Mouse (Mus musculus) limb, embryonic 13.5 days (tissue): Measurements from ENCODE around the gene Cpvl. TPM values are rescaled to one million over a fixed set of nuclear protein-coding genes. Genes with fewer than 3 reads are reported as not detected.

Experiments
- ATAC-seq: fragments of 200-750 bp; cut with Nextera tagmentation; 2 replicates; pipeline ENCODE4 v1.8.0; 2017; ENCODE audit warnings: low read depth, moderate number of reproducible peaks, moderate TSS enrichment; ENCODE audit not compliant: low FRiP score
- H3K27ac ChIP-seq: fragments of 300-500 bp; sonication (generic); 2 replicates; pipeline ENCODE4 v1.5.1; 2015; ENCODE audit warnings: inconsistent platforms, mild to moderate bottlenecking, moderate library complexity
- H3K27me3 ChIP-seq: fragments of 300-500 bp; sonication (generic); 2 replicates; pipeline ENCODE4 v1.6.1; 2015; ENCODE audit warnings: mild to moderate bottlenecking, inconsistent platforms
- H3K36me3 ChIP-seq: fragments of 300-500 bp; sonication (generic); 2 replicates; pipeline ENCODE4 v1.6.1; 2015; ENCODE audit warnings: inconsistent platforms, mild to moderate bottlenecking, moderate library complexity
- H3K4me1 ChIP-seq: fragments of 300-500 bp; sonication (generic); 2 replicates; pipeline ENCODE4 v1.6.1; 2015; ENCODE audit warnings: inconsistent platforms
- H3K4me2 ChIP-seq: fragments of 300-500 bp; sonication (generic); replicated peaks from 2 replicates; pipeline ENCODE4 v1.6.1; 2015; ENCODE audit warnings: inconsistent platforms, mild to moderate bottlenecking, moderate library complexity
- H3K4me3 ChIP-seq: fragments of 300-500 bp; sonication (generic); 2 replicates; pipeline ENCODE4 v1.5.1; 2015; ENCODE audit warnings: moderate library complexity, mild to moderate bottlenecking, inconsistent platforms
- H3K9ac ChIP-seq: fragments of 300-500 bp; sonication (generic); 2 replicates; pipeline ENCODE4 v1.6.1; 2015; ENCODE audit warnings: mild to moderate bottlenecking, inconsistent platforms
- H3K9me3 ChIP-seq: fragments of 300-500 bp; sonication (generic); 2 replicates; pipeline ENCODE4 v1.6.1; 2016; ENCODE audit warnings: inconsistent platforms
- WGBS: fragments of 180-500 bp; shearing (Covaris S2); methylation state at CpG from one replicate; pipeline ENCODE4 v1.1.7; 2015; 5-methylcytosine and 5-hydroxymethylcytosine counted together
- polyA plus RNA-seq: library from polyadenylated mRNA; unstranded; fragments of >200 nt; fragmentation: Nextera tagmentation; extraction: Ambion mirVana; gene quantifications from 2 replicates; pipeline ENCODE4 v1.2.1, GENCODE M21; 2015

The Cpvl gene
- polyA plus RNA-seq, 1 experiment from 2014 or later, result 0.88 TPM

GRCm38 (mm10) chr6:53901741-53902140, 76.7 kb downstream of the Cpvl start:
- ATAC-seq, result no peak
- 40% methylated on average over 8 of the region's 8 CpGs for WGBS
- no peaks in the 10 kb centered on the region for H3K9me3 ChIP-seq
- no peak overlapping the region for H3K9ac ChIP-seq
- peaks cover 55% of the 10 kb centered on the region for H3K4me1 ChIP-seq
- H3K36me3 ChIP-seq, result no peaks in the 10 kb centered on the region
- H3K4me3 ChIP-seq, result no peak overlapping the region
- H3K27ac ChIP-seq, result no peak overlapping the region
- no peak overlapping the region for H3K4me2 ChIP-seq
- no peaks in the 10 kb centered on the region for H3K27me3 ChIP-seq

GRCm38 (mm10) chr6:53897872-53898464, 80.5 kb downstream of the Cpvl start:
- no peaks in the 10 kb centered on the region for H3K36me3 ChIP-seq
- ATAC-seq, result no peak; the same call in 1 of the 2 replicates
- 19% methylated on average over 7 of the region's 7 CpGs for WGBS
- peaks cover 39% of the 10 kb centered on the region for H3K4me1 ChIP-seq
- H3K27ac ChIP-seq, result peak overlapping the region; percentile 28; the same call in 1 of the 2 replicates
- no peaks in the 10 kb centered on the region for H3K9me3 ChIP-seq
- no peak overlapping the region for H3K4me2 ChIP-seq
- H3K4me3 ChIP-seq, result no peak overlapping the region
- no peaks in the 10 kb centered on the region for H3K27me3 ChIP-seq
- H3K9ac ChIP-seq, result no peak overlapping the region

GRCm38 (mm10) chr6:53897126-53897525, 81.3 kb downstream of the Cpvl start:
- no peak overlapping the region for H3K4me2 ChIP-seq
- H3K9me3 ChIP-seq, result no peaks in the 10 kb centered on the region
- no peaks in the 10 kb centered on the region for H3K27me3 ChIP-seq
- no peak overlapping the region for H3K9ac ChIP-seq
- no peaks in the 10 kb centered on the region for H3K36me3 ChIP-seq
- WGBS, result 92% methylated on average over 6 of the region's 6 CpGs
- H3K4me3 ChIP-seq, result no peak overlapping the region
- no peak overlapping the region for H3K27ac ChIP-seq
- no peak for ATAC-seq
- peaks cover 37% of the 10 kb centered on the region for H3K4me1 ChIP-seq

GRCm38 (mm10) chr6:53893731-53894130, 84.7 kb downstream of the Cpvl start:
- Histone ChIP-seq H3K4me3 (no peak overlapping the region), H3K4me1 (peaks cover 26% of the 10 kb centered on the region), H3K27me3 (no peaks in the 10 kb centered on the region), H3K9ac (no peak overlapping the region), H3K36me3 (no peaks in the 10 kb centered on the region), H3K27ac (no peak overlapping the region), H3K4me2 (no peak overlapping the region), H3K9me3 (no peaks in the 10 kb centered on the region)
- WGBS, result 68% methylated on average over 3 of the region's 3 CpGs
- no peak for ATAC-seq

GRCm38 (mm10) chr6:53891109-53891508, 87.4 kb downstream of the Cpvl start:
- no peak overlapping the region for H3K4me2 ChIP-seq
- ATAC-seq, result no peak
- no peak overlapping the region for H3K27ac ChIP-seq
- no peak overlapping the region for H3K4me3 ChIP-seq
- no peak overlapping the region for H3K9ac ChIP-seq
- WGBS, result 24% methylated on average over 3 of the region's 3 CpGs
- peaks cover 11% of the 10 kb centered on the region for H3K4me1 ChIP-seq
- no peaks in the 10 kb centered on the region for H3K9me3 ChIP-seq
- no peaks in the 10 kb centered on the region for H3K27me3 ChIP-seq
- H3K36me3 ChIP-seq, result no peaks in the 10 kb centered on the region

- Histone ChIP-seq H3K9me3 (no peaks in the 10 kb centered on the region), H3K36me3 (no peaks in the 10 kb centered on the region), H3K27me3 (no peaks in the 10 kb centered on the region), H3K27ac (no peak overlapping the region; the same call in 1 of the 2 replicates), H3K4me2 (no peak overlapping the region), H3K4me3 (no peak overlapping the region), H3K4me1 (peaks cover 36% of the 10 kb centered on the region), H3K9ac (no peak overlapping the region)
- ATAC-seq, result no peak
- 81% methylated on average over 4 of the region's 4 CpGs for WGBS
Measured at GRCm38 (mm10) chr6:53884931-53885330, 93.5 kb downstream of the Cpvl start.

- H3K27ac ChIP-seq, result no peak overlapping the region
- no peaks in the 10 kb centered on the region for H3K36me3 ChIP-seq
- no peaks in the 10 kb centered on the region for H3K27me3 ChIP-seq
- no peaks in the 10 kb centered on the region for H3K9me3 ChIP-seq
- H3K4me1 ChIP-seq, result peaks cover 36% of the 10 kb centered on the region
- no peak overlapping the region for H3K4me2 ChIP-seq
- no peak overlapping the region for H3K9ac ChIP-seq
- H3K4me3 ChIP-seq, result no peak overlapping the region
- WGBS, result 88% methylated on average over 8 of the region's 8 CpGs
- no peak for ATAC-seq
Measured at GRCm38 (mm10) chr6:53884496-53884895, 94.0 kb downstream of the Cpvl start.

GRCm38 (mm10) chr6:53883405-53883804, 95.1 kb downstream of the Cpvl start:
- Histone ChIP-seq H3K4me2 (no peak overlapping the region), H3K4me3 (no peak overlapping the region), H3K9me3 (no peaks in the 10 kb centered on the region), H3K36me3 (no peaks in the 10 kb centered on the region), H3K4me1 (peaks cover 36% of the 10 kb centered on the region), H3K9ac (no peak overlapping the region), H3K27ac (no peak overlapping the region), H3K27me3 (no peaks in the 10 kb centered on the region)
- 63% methylated on average over 7 of the region's 7 CpGs for WGBS
- no peak for ATAC-seq

- no peaks in the 10 kb centered on the region for H3K9me3 ChIP-seq
- peaks cover 36% of the 10 kb centered on the region for H3K4me1 ChIP-seq
- H3K4me2 ChIP-seq, result peak overlapping the region; percentile 38
- 10% methylated on average over 10 of the region's 10 CpGs for WGBS
- H3K36me3 ChIP-seq, result no peaks in the 10 kb centered on the region
- H3K27ac ChIP-seq, result peak overlapping the region; percentile 44; the same call in 1 of the 2 replicates
- H3K9ac ChIP-seq, result no peak overlapping the region
- ATAC-seq, result peak; percentile 48
- H3K27me3 ChIP-seq, result no peaks in the 10 kb centered on the region
- H3K4me3 ChIP-seq, result no peak overlapping the region
Measured at GRCm38 (mm10) chr6:53881623-53882022, 96.8 kb downstream of the Cpvl start.

GRCm38 (mm10) chr6:53881235-53881606, 97.2 kb downstream of the Cpvl start:
- ATAC-seq, result no peak
- Histone ChIP-seq H3K27ac (peak overlapping the region; percentile 44; the same call in 1 of the 2 replicates), H3K9ac (no peak overlapping the region), H3K27me3 (no peaks in the 10 kb centered on the region), H3K4me2 (peak overlapping the region; percentile 38), H3K36me3 (no peaks in the 10 kb centered on the region), H3K4me3 (no peak overlapping the region), H3K9me3 (no peaks in the 10 kb centered on the region), H3K4me1 (peaks cover 36% of the 10 kb centered on the region)
- 30% methylated on average over 5 of the region's 5 CpGs for WGBS

GRCm38 (mm10) chr6:53880530-53881234, 97.8 kb downstream of the Cpvl start:
- Histone ChIP-seq H3K27ac (peak overlapping the region; percentile 44; the same call in 1 of the 2 replicates), H3K9ac (no peak overlapping the region), H3K4me2 (peak overlapping the region; percentile 38), H3K9me3 (no peaks in the 10 kb centered on the region), H3K4me1 (peaks cover 36% of the 10 kb centered on the region), H3K36me3 (no peaks in the 10 kb centered on the region), H3K4me3 (no peak overlapping the region), H3K27me3 (no peaks in the 10 kb centered on the region)
- ATAC-seq, result no peak; the same call in 1 of the 2 replicates
- WGBS, result 32% methylated on average over 14 of the region's 14 CpGs

- H3K36me3 ChIP-seq, result no peaks in the 10 kb centered on the region
- WGBS, result 85% methylated on average over 8 of the region's 8 CpGs
- no peak for ATAC-seq
Measured at GRCm38 (mm10) chr6:53879567-53879966, 98.9 kb downstream of the Cpvl start.

More at GRCm38 (mm10) chr6:53879567-53879966, 98.9 kb downstream of the Cpvl start:
- Histone ChIP-seq H3K27ac (no peak overlapping the region), H3K4me1 (peaks cover 36% of the 10 kb centered on the region), H3K27me3 (no peaks in the 10 kb centered on the region), H3K4me3 (no peak overlapping the region), H3K9ac (no peak overlapping the region), H3K9me3 (no peaks in the 10 kb centered on the region), H3K4me2 (no peak overlapping the region)
